Mouse (Mus musculus) stomach, postnatal 0 days (tissue): Measurements from ENCODE around the gene Scamp3.

Source experiments
- CTCF ChIP-seq: IDR thresholded peaks from 2 replicates; pipeline ENCODE4 v1.5.1; 2016; ENCODE audit warnings: antibody characterized with exemption, low read depth, mild to moderate bottlenecking, moderate library complexity
- EP300 ChIP-seq: optimal IDR thresholded peaks from 2 replicates; pipeline ENCODE3; 2016; ENCODE audit warnings: antibody characterized with exemption

GRCm38 (mm10) chr3:89206695-89207094 is 29.4 kb downstream of the Scamp3 start:
- TF ChIP-seq CTCF (no peak), EP300 (no peak)
